Mouse (Mus musculus): ENCODE results near the gene Hapln1. TPM values are rescaled to one million over a fixed set of nuclear protein-coding genes. Genes with fewer than 3 reads are reported as not detected.

Hapln1 gene
- 12.3 and 15.3 TPM in 2 replicates for polyA plus RNA-seq (2014; fragmentation: Nextera tagmentation; extraction: Ambion mirVana)

- H3K4me3 ChIP-seq (ENCODE audit: low read depth, low read length), result peak within 1 kb of the TSS; percentile 48
- ATAC-seq (ENCODE audit: low FRiP score) (peak; percentile 80), DNase-seq (ENCODE audit: low spot score) (peak; percentile 72)
- peak within 1 kb of the TSS; percentile 69; the same call in 1 of the 2 replicates for H3K9ac ChIP-seq (ENCODE audit: low read depth, low read length)
- under 1% methylated on average over 29 of the region's 29 CpGs for WGBS
- H3K27ac ChIP-seq (ENCODE audit: low read depth, low read length), result no peak within 1 kb of the TSS
- H3K27me3 ChIP-seq (ENCODE audit: control insufficient read depth, insufficient read depth, low read length), result no peaks in the 10 kb centered on the region
- H3K9me3 ChIP-seq (ENCODE audit: control insufficient read depth, low read length), result no peaks in the 10 kb centered on the region
- H3K4me2 ChIP-seq (replicated peaks; ENCODE audit: low read depth, low read length), result peak within 1 kb of the TSS; percentile 78
- H3K4me1 ChIP-seq (replicated peaks; ENCODE audit: control insufficient read depth, insufficient read depth, low read length), result no peaks in the 10 kb centered on the region
- H3K36me3 ChIP-seq (ENCODE audit: control insufficient read depth, insufficient read depth, low read length), result no peaks in the 10 kb centered on the region
Measured at GRCm38 (mm10) chr13:89539205-89539886, at the start of gene Hapln1. Gene Hapln1 (plus strand): TSS chr13:89539796.

- Histone ChIP-seq H3K4me1 (replicated peaks; ENCODE audit: control insufficient read depth, insufficient read depth, low read length) (no peaks in the 10 kb centered on the region), H3K27me3 (ENCODE audit: control insufficient read depth, insufficient read depth, low read length) (no peaks in the 10 kb centered on the region), H3K9ac (ENCODE audit: low read depth, low read length) (no peak overlapping the region), H3K36me3 (ENCODE audit: control insufficient read depth, insufficient read depth, low read length) (no peaks in the 10 kb centered on the region), H3K4me3 (ENCODE audit: low read depth, low read length) (no peak overlapping the region), H3K4me2 (replicated peaks; ENCODE audit: low read depth, low read length) (no peak overlapping the region), H3K9me3 (ENCODE audit: control insufficient read depth, low read length) (no peaks in the 10 kb centered on the region), H3K27ac (ENCODE audit: low read depth, low read length) (no peak overlapping the region)
- ATAC-seq (ENCODE audit: low FRiP score) (no peak), DNase-seq (ENCODE audit: low spot score) (no peak)
Measured at GRCm38 (mm10) chr13:89493169-89493568, 46.4 kb upstream of the Hapln1 start.

- 78% methylated on average over 6 of the region's 6 CpGs for WGBS
- Histone ChIP-seq H3K9me3 (ENCODE audit: control insufficient read depth, low read length) (no peaks in the 10 kb centered on the region), H3K27ac (ENCODE audit: low read depth, low read length) (no peak overlapping the region), H3K27me3 (ENCODE audit: control insufficient read depth, insufficient read depth, low read length) (no peaks in the 10 kb centered on the region), H3K4me1 (replicated peaks; ENCODE audit: control insufficient read depth, insufficient read depth, low read length) (no peaks in the 10 kb centered on the region), H3K9ac (ENCODE audit: low read depth, low read length) (no peak overlapping the region), H3K36me3 (ENCODE audit: control insufficient read depth, insufficient read depth, low read length) (no peaks in the 10 kb centered on the region), H3K4me3 (ENCODE audit: low read depth, low read length) (no peak overlapping the region), H3K4me2 (replicated peaks; ENCODE audit: low read depth, low read length) (no peak overlapping the region)
- DNase-seq (ENCODE audit: low spot score), result peak; percentile 3
- ATAC-seq (ENCODE audit: low FRiP score), result no peak
Measured at GRCm38 (mm10) chr13:89493678-89494077, 45.9 kb upstream of the Hapln1 start.

GRCm38 (mm10) chr13:89496569-89496968, 43.0 kb upstream of the Hapln1 start:
- Histone ChIP-seq H3K9ac (ENCODE audit: low read depth, low read length) (no peak overlapping the region), H3K4me1 (replicated peaks; ENCODE audit: control insufficient read depth, insufficient read depth, low read length) (no peaks in the 10 kb centered on the region), H3K4me3 (ENCODE audit: low read depth, low read length) (no peak overlapping the region), H3K4me2 (replicated peaks; ENCODE audit: low read depth, low read length) (no peak overlapping the region), H3K27ac (ENCODE audit: low read depth, low read length) (no peak overlapping the region), H3K9me3 (ENCODE audit: control insufficient read depth, low read length) (no peaks in the 10 kb centered on the region), H3K27me3 (ENCODE audit: control insufficient read depth, insufficient read depth, low read length) (no peaks in the 10 kb centered on the region), H3K36me3 (ENCODE audit: control insufficient read depth, insufficient read depth, low read length) (no peaks in the 10 kb centered on the region)
- DNase-seq (ENCODE audit: low spot score), result no peak
- ATAC-seq (ENCODE audit: low FRiP score), result no peak
- WGBS, result 87% methylated on average over 2 of the region's 2 CpGs

GRCm38 (mm10) chr13:89499419-89499818, 40.2 kb upstream of the Hapln1 start:
- Histone ChIP-seq H3K27me3 (ENCODE audit: control insufficient read depth, insufficient read depth, low read length) (no peaks in the 10 kb centered on the region), H3K4me1 (replicated peaks; ENCODE audit: control insufficient read depth, insufficient read depth, low read length) (no peaks in the 10 kb centered on the region), H3K4me2 (replicated peaks; ENCODE audit: low read depth, low read length) (no peak overlapping the region), H3K27ac (ENCODE audit: low read depth, low read length) (no peak overlapping the region), H3K9me3 (ENCODE audit: control insufficient read depth, low read length) (no peaks in the 10 kb centered on the region), H3K4me3 (ENCODE audit: low read depth, low read length) (no peak overlapping the region), H3K36me3 (ENCODE audit: control insufficient read depth, insufficient read depth, low read length) (no peaks in the 10 kb centered on the region), H3K9ac (ENCODE audit: low read depth, low read length) (no peak overlapping the region)
- WGBS, result 79% methylated on average over 1 of the region's 1 CpGs
- no peak for ATAC-seq (ENCODE audit: low FRiP score)
- DNase-seq (ENCODE audit: low spot score), result no peak

GRCm38 (mm10) chr13:89521507-89521908, 18.1 kb upstream of the Hapln1 start:
- Histone ChIP-seq H3K27me3 (ENCODE audit: control insufficient read depth, insufficient read depth, low read length) (no peaks in the 10 kb centered on the region), H3K36me3 (ENCODE audit: control insufficient read depth, insufficient read depth, low read length) (no peaks in the 10 kb centered on the region), H3K4me3 (ENCODE audit: low read depth, low read length) (no peak overlapping the region), H3K27ac (ENCODE audit: low read depth, low read length) (no peak overlapping the region), H3K4me2 (replicated peaks; ENCODE audit: low read depth, low read length) (no peak overlapping the region), H3K4me1 (replicated peaks; ENCODE audit: control insufficient read depth, insufficient read depth, low read length) (no peaks in the 10 kb centered on the region), H3K9me3 (ENCODE audit: control insufficient read depth, low read length) (no peaks in the 10 kb centered on the region), H3K9ac (ENCODE audit: low read depth, low read length) (no peak overlapping the region)
- DNase-seq (ENCODE audit: low spot score) (no peak), ATAC-seq (ENCODE audit: low FRiP score) (no peak)

GRCm38 (mm10) chr13:89528716-89529115, 10.9 kb upstream of the Hapln1 start:
- no peak overlapping the region for H3K4me2 ChIP-seq (replicated peaks; ENCODE audit: low read depth, low read length)
- H3K4me1 ChIP-seq (replicated peaks; ENCODE audit: control insufficient read depth, insufficient read depth, low read length), result no peaks in the 10 kb centered on the region
- no peak overlapping the region for H3K4me3 ChIP-seq (ENCODE audit: low read depth, low read length)
- no peak overlapping the region for H3K9ac ChIP-seq (ENCODE audit: low read depth, low read length)
- DNase-seq (ENCODE audit: low spot score) (no peak), ATAC-seq (ENCODE audit: low FRiP score) (no peak)
- H3K27ac ChIP-seq (ENCODE audit: low read depth, low read length), result no peak overlapping the region
- no peaks in the 10 kb centered on the region for H3K27me3 ChIP-seq (ENCODE audit: control insufficient read depth, insufficient read depth, low read length)
- no peaks in the 10 kb centered on the region for H3K9me3 ChIP-seq (ENCODE audit: control insufficient read depth, low read length)
- 20% methylated on average over 1 of the region's 1 CpGs for whole genome bisulfite sequencing
- no peaks in the 10 kb centered on the region for H3K36me3 ChIP-seq (ENCODE audit: control insufficient read depth, insufficient read depth, low read length)

GRCm38 (mm10) chr13:89530386-89530785, 9.2 kb upstream of the Hapln1 start:
- H3K36me3 ChIP-seq (ENCODE audit: control insufficient read depth, insufficient read depth, low read length), result no peaks in the 10 kb centered on the region
- H3K4me3 ChIP-seq (ENCODE audit: low read depth, low read length), result no peak overlapping the region
- 87% methylated on average over 2 of the region's 2 CpGs for WGBS
- DNase-seq (ENCODE audit: low spot score) (no peak), ATAC-seq (ENCODE audit: low FRiP score) (no peak)
- no peak overlapping the region for H3K9ac ChIP-seq (ENCODE audit: low read depth, low read length)
- no peaks in the 10 kb centered on the region for H3K4me1 ChIP-seq (replicated peaks; ENCODE audit: control insufficient read depth, insufficient read depth, low read length)
- H3K9me3 ChIP-seq (ENCODE audit: control insufficient read depth, low read length), result no peaks in the 10 kb centered on the region
- H3K27me3 ChIP-seq (ENCODE audit: control insufficient read depth, insufficient read depth, low read length), result no peaks in the 10 kb centered on the region
- H3K27ac ChIP-seq (ENCODE audit: low read depth, low read length), result no peak overlapping the region
- no peak overlapping the region for H3K4me2 ChIP-seq (replicated peaks; ENCODE audit: low read depth, low read length)

- Histone ChIP-seq H3K27ac (ENCODE audit: low read depth, low read length) (no peak overlapping the region), H3K36me3 (ENCODE audit: control insufficient read depth, insufficient read depth, low read length) (no peaks in the 10 kb centered on the region), H3K9ac (ENCODE audit: low read depth, low read length) (no peak overlapping the region), H3K9me3 (ENCODE audit: control insufficient read depth, low read length) (no peaks in the 10 kb centered on the region), H3K27me3 (ENCODE audit: control insufficient read depth, insufficient read depth, low read length) (no peaks in the 10 kb centered on the region), H3K4me1 (replicated peaks; ENCODE audit: control insufficient read depth, insufficient read depth, low read length) (no peaks in the 10 kb centered on the region), H3K4me3 (ENCODE audit: low read depth, low read length) (peak overlapping the region; percentile 48), H3K4me2 (replicated peaks; ENCODE audit: low read depth, low read length) (peak overlapping the region; percentile 78)
- WGBS, result 46% methylated on average over 11 of the region's 11 CpGs
- peak; percentile 31 for DNase-seq (ENCODE audit: low spot score)
- peak; percentile 17; the same call in 1 of the 2 replicates for ATAC-seq (ENCODE audit: low FRiP score)
Measured at GRCm38 (mm10) chr13:89539887-89540264, 280 bp downstream of the Hapln1 start.

All from hindbrain, embryonic 11.5 days (tissue).